Mouse (Mus musculus) c-Kit-negative CD71-positive TER-119-positive erythroid progenitor cells, embryonic 14.5 days (primary cell): Measurements from ENCODE around the gene Daam1.

Experiments
- DNase-seq: peaks from one replicate; pipeline ENCODE4 v3.0.0-alpha.2; 2013; ENCODE audit warnings: low read depth, low spot score

Daam1 gene

GRCm38 (mm10) chr12:71997364-71997763 lies 166.5 kb downstream of the Daam1 start:
- DNase-seq: no peak

GRCm38 (mm10) chr12:71998653-71999052 lies 167.8 kb downstream of the Daam1 start:
- no peak for DNase-seq

- no peak for DNase-seq
These were observed 168.8 kb downstream of the Daam1 start for GRCm38 (mm10) chr12:71999671-72000070.

GRCm38 (mm10) chr12:72001811-72002210 lies 170.9 kb downstream of the Daam1 start:
- no peak for DNase-seq

GRCm38 (mm10) chr12:72005307-72005706 lies 174.4 kb downstream of the Daam1 start:
- DNase-seq: no peak

- DNase-seq: no peak
These were observed 176.8 kb downstream of the Daam1 start for GRCm38 (mm10) chr12:72007656-72008055.

- DNase-seq: no peak
These were observed 178.4 kb downstream of the Daam1 start for GRCm38 (mm10) chr12:72009051-72009902.

GRCm38 (mm10) chr12:72011404-72011803 lies 180.5 kb downstream of the Daam1 start:
- no peak for DNase-seq

GRCm38 (mm10) chr12:72012126-72012525 lies 181.2 kb downstream of the Daam1 start:
- no peak for DNase-seq

GRCm38 (mm10) chr12:72013711-72014354 lies 183.0 kb downstream of the Daam1 start:
- no peak for DNase-seq

- no peak for DNase-seq
These were observed 183.5 kb downstream of the Daam1 start for GRCm38 (mm10) chr12:72014355-72014776.

GRCm38 (mm10) chr12:72015296-72015695 lies 184.4 kb downstream of the Daam1 start:
- no peak for DNase-seq

GRCm38 (mm10) chr12:72020285-72020684 lies 189.4 kb downstream of the Daam1 start:
- DNase-seq: no peak

- no peak for DNase-seq
These were observed 190.7 kb downstream of the Daam1 start for GRCm38 (mm10) chr12:72021543-72021942.

- DNase-seq: no peak
These were observed 191.9 kb downstream of the Daam1 start for GRCm38 (mm10) chr12:72022790-72023189.

- peak; percentile 25 for DNase-seq
These were observed 192.7 kb downstream of the Daam1 start for GRCm38 (mm10) chr12:72023572-72023971.

- no peak for DNase-seq
These were observed 194.5 kb downstream of the Daam1 start for GRCm38 (mm10) chr12:72025275-72025795.

GRCm38 (mm10) chr12:72031171-72031570 lies 200.3 kb downstream of the Daam1 start:
- DNase-seq: no peak

GRCm38 (mm10) chr12:72031794-72032193 lies 200.9 kb downstream of the Daam1 start:
- DNase-seq: no peak

GRCm38 (mm10) chr12:72036097-72036661 lies 205.3 kb downstream of the Daam1 start:
- DNase-seq: no peak

- DNase-seq: no peak
These were observed 206.2 kb downstream of the Daam1 start for GRCm38 (mm10) chr12:72037049-72037448.

- no peak for DNase-seq
These were observed 208.0 kb downstream of the Daam1 start for GRCm38 (mm10) chr12:72038866-72039265.
